Mouse (Mus musculus): ENCODE measurements around the gene Thap2.
A peak's percentile ranks its signal among the peaks of the same experiment; 100 is the strongest.

Gene Thap2

GRCm38 (mm10) chr10:115355016-115355415, 29.2 kb downstream of the Thap2 start:
- no peak for DNase-seq (ENCODE audit: low read depth, low spot score)

- DNase-seq (ENCODE audit: low read depth, low spot score), result peak; percentile 35
Observed at GRCm38 (mm10) chr10:115354553-115354952, 29.7 kb downstream of the Thap2 start.

- DNase-seq (ENCODE audit: low read depth, low spot score), result no peak
Observed at GRCm38 (mm10) chr10:115350810-115351397, 33.3 kb downstream of the Thap2 start.

- DNase-seq (ENCODE audit: low read depth, low spot score), result no peak
Observed at GRCm38 (mm10) chr10:115349509-115349908, 34.7 kb downstream of the Thap2 start.

GRCm38 (mm10) chr10:115349029-115349428, 35.2 kb downstream of the Thap2 start:
- DNase-seq (ENCODE audit: low read depth, low spot score), result peak; percentile 31

GRCm38 (mm10) chr10:115348131-115348530, 36.1 kb downstream of the Thap2 start:
- DNase-seq (ENCODE audit: low read depth, low spot score), result no peak

- DNase-seq (ENCODE audit: low read depth, low spot score), result no peak
Observed at GRCm38 (mm10) chr10:115346444-115346843, 37.8 kb downstream of the Thap2 start.

GRCm38 (mm10) chr10:115342771-115343425, 41.3 kb downstream of the Thap2 start:
- DNase-seq (ENCODE audit: low read depth, low spot score), result no peak

- DNase-seq (ENCODE audit: low read depth, low spot score), result no peak
Observed at GRCm38 (mm10) chr10:115339820-115340328, 44.4 kb downstream of the Thap2 start.

GRCm38 (mm10) chr10:115336901-115337300, 47.3 kb downstream of the Thap2 start:
- DNase-seq (ENCODE audit: low read depth, low spot score), result no peak

- DNase-seq (ENCODE audit: low read depth, low spot score), result peak; percentile 18
Observed at GRCm38 (mm10) chr10:115333528-115333927, 50.7 kb downstream of the Thap2 start.

- DNase-seq (ENCODE audit: low read depth, low spot score), result no peak
Observed at GRCm38 (mm10) chr10:115332997-115333396, 51.2 kb downstream of the Thap2 start.

- DNase-seq (ENCODE audit: low read depth, low spot score), result no peak
Observed at GRCm38 (mm10) chr10:115332420-115332952, 51.8 kb downstream of the Thap2 start.

- no peak for DNase-seq (ENCODE audit: low read depth, low spot score)
Observed at GRCm38 (mm10) chr10:115329010-115329530, 55.2 kb downstream of the Thap2 start.

GRCm38 (mm10) chr10:115328514-115328913, 55.7 kb downstream of the Thap2 start:
- no peak for DNase-seq (ENCODE audit: low read depth, low spot score)

GRCm38 (mm10) chr10:115323295-115323694, 60.9 kb downstream of the Thap2 start:
- peak; percentile 87 for DNase-seq (ENCODE audit: low read depth, low spot score)

- no peak for DNase-seq (ENCODE audit: low read depth, low spot score)
Observed at GRCm38 (mm10) chr10:115321317-115322035, 62.8 kb downstream of the Thap2 start.

Data from brain, adult 2 months (tissue).